Mouse (Mus musculus): ENCODE measurements around the gene Opcml. TPM values are rescaled to one million over a fixed set of nuclear protein-coding genes. Genes with fewer than 3 reads are reported as not detected.

Gene Opcml
- total and polyA plus RNA-seq, 2 experiments from 2014 or later = 0.49 to 0.57 TPM

- no peak for DNase-seq (ENCODE audit: low spot score)
- no peak for ATAC-seq (ENCODE audit: insufficient read depth, low read depth)
- Histone ChIP-seq H3K27ac (ENCODE audit: low read depth) (no peak overlapping the region), H3K27me3 (ENCODE audit: control insufficient read depth, insufficient read depth, low read length) (no peaks in the 10 kb centered on the region), H3K4me3 (ENCODE audit: low read depth, low read length) (no peak overlapping the region), H3K4me2 (ENCODE audit: low read depth, low read length) (no peak overlapping the region), H3K9me3 (replicated peaks; ENCODE audit: control insufficient read depth, low read length) (no peaks in the 10 kb centered on the region), H3K9ac (replicated peaks; ENCODE audit: low read depth, low read length) (no peak overlapping the region), H3K36me3 (replicated peaks; ENCODE audit: control insufficient read depth, insufficient read depth, low read length) (no peaks in the 10 kb centered on the region), H3K4me1 (ENCODE audit: control insufficient read depth, insufficient read depth) (no peaks in the 10 kb centered on the region)
- no peak for TF ChIP-seq CTCF (IDR thresholded peaks at IDR 0.05; ENCODE audit: low read depth)
- no peak for TF ChIP-seq EP300 (IDR thresholded peaks at IDR 0.05; ENCODE audit: low read depth)
- 66% methylated on average over 6 of the region's 6 CpGs for WGBS
Measured at GRCm38 (mm10) chr9:28561761-28562160, 771.2 kb downstream of the Opcml start.

GRCm38 (mm10) chr9:28563066-28563683 lies 772.6 kb downstream of the Opcml start:
- WGBS = 31% methylated on average over 14 of the region's 14 CpGs
- H3K4me3 ChIP-seq (ENCODE audit: low read depth, low read length) = no peak overlapping the region
- H3K9ac ChIP-seq (replicated peaks; ENCODE audit: low read depth, low read length) = no peak overlapping the region
- H3K9me3 ChIP-seq (replicated peaks; ENCODE audit: control insufficient read depth, low read length) = no peaks in the 10 kb centered on the region
- H3K36me3 ChIP-seq (replicated peaks; ENCODE audit: control insufficient read depth, insufficient read depth, low read length) = no peaks in the 10 kb centered on the region
- no peak overlapping the region for H3K4me2 ChIP-seq (ENCODE audit: low read depth, low read length)
- no peaks in the 10 kb centered on the region for H3K4me1 ChIP-seq (ENCODE audit: control insufficient read depth, insufficient read depth)
- no peak for DNase-seq (ENCODE audit: low spot score)
- H3K27me3 ChIP-seq (ENCODE audit: control insufficient read depth, insufficient read depth, low read length) = no peaks in the 10 kb centered on the region
- TF ChIP-seq CTCF (IDR thresholded peaks at IDR 0.05; ENCODE audit: low read depth) (no peak), EP300 (IDR thresholded peaks at IDR 0.05; ENCODE audit: low read depth) (no peak)
- ATAC-seq (ENCODE audit: insufficient read depth, low read depth) = no peak
- no peak overlapping the region for H3K27ac ChIP-seq (ENCODE audit: low read depth)

DNA sequence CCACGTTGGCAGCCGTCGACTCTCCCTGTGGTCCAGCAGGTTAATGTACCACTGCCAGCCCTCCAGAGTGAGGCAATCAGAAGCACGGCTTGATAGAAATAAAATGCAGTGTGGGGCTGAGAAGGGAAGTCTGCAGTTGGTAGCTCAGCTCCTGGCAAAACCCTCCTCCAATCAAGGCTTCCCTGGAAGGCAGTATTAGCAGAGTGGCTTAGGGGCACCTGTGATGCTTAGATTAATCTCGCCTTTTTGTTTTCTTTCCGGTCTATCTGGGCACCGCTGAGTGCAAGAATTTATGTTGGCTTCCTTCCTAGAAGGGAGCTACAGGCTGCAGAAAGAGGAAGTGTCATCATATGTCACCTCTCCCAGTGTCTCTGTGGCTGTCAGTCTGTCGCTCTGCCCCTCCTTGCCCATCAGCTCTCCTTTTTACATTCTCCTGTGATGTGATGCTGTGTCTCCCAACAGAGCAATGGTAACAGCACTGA lies 778.5 kb downstream of the Opcml start:
- TF ChIP-seq CTCF (IDR thresholded peaks at IDR 0.05; ENCODE audit: low read depth) = no peak
- TF ChIP-seq EP300 (IDR thresholded peaks at IDR 0.05; ENCODE audit: low read depth) = no peak
- ATAC-seq (ENCODE audit: insufficient read depth, low read depth) (no peak), DNase-seq (ENCODE audit: low spot score) (peak; percentile 11)
- WGBS = 5% methylated on average over 8 of the region's 8 CpGs
- no peaks in the 10 kb centered on the region for H3K4me1 ChIP-seq (ENCODE audit: control insufficient read depth, insufficient read depth)
- no peak overlapping the region for H3K4me2 ChIP-seq (ENCODE audit: low read depth, low read length)
- no peak overlapping the region for H3K4me3 ChIP-seq (ENCODE audit: low read depth, low read length)
- no peak overlapping the region for H3K27ac ChIP-seq (ENCODE audit: low read depth)
- H3K36me3 ChIP-seq (replicated peaks; ENCODE audit: control insufficient read depth, insufficient read depth, low read length) = no peaks in the 10 kb centered on the region
- H3K27me3 ChIP-seq (ENCODE audit: control insufficient read depth, insufficient read depth, low read length) = no peaks in the 10 kb centered on the region
- no peak overlapping the region for H3K9ac ChIP-seq (replicated peaks; ENCODE audit: low read depth, low read length)
- no peaks in the 10 kb centered on the region for H3K9me3 ChIP-seq (replicated peaks; ENCODE audit: control insufficient read depth, low read length)

GRCm38 (mm10) chr9:28569776-28570175 lies 779.2 kb downstream of the Opcml start:
- Histone ChIP-seq H3K9me3 (replicated peaks; ENCODE audit: control insufficient read depth, low read length) (no peaks in the 10 kb centered on the region), H3K27ac (ENCODE audit: low read depth) (no peak overlapping the region), H3K9ac (replicated peaks; ENCODE audit: low read depth, low read length) (no peak overlapping the region), H3K4me2 (ENCODE audit: low read depth, low read length) (no peak overlapping the region), H3K4me3 (ENCODE audit: low read depth, low read length) (no peak overlapping the region), H3K36me3 (replicated peaks; ENCODE audit: control insufficient read depth, insufficient read depth, low read length) (no peaks in the 10 kb centered on the region), H3K27me3 (ENCODE audit: control insufficient read depth, insufficient read depth, low read length) (no peaks in the 10 kb centered on the region), H3K4me1 (ENCODE audit: control insufficient read depth, insufficient read depth) (no peaks in the 10 kb centered on the region)
- TF ChIP-seq EP300 (IDR thresholded peaks at IDR 0.05; ENCODE audit: low read depth) (no peak), CTCF (IDR thresholded peaks at IDR 0.05; ENCODE audit: low read depth) (no peak)
- no peak for DNase-seq (ENCODE audit: low spot score)
- 40% methylated on average over 2 of the region's 2 CpGs for WGBS
- ATAC-seq (ENCODE audit: insufficient read depth, low read depth) = no peak

DNA sequence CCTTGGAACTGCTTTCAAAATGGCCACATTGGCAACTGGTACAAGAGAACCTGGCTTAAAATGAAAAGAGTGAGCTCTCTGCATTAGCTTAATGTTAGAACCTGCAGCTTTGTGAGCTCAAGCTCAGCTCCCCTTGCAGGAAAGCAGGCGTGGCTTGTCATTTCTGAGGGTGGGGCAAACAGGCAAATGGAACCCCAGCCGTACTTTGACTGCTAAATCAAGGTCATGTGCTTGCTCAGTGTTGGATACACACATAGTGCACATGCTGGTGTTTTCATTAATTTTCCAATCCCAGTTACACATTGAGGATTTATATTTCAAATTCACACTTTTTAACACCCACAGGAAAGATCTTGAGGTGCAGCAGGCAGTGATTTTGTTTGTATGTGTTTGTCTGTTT lies 781.1 kb downstream of the Opcml start:
- Histone ChIP-seq H3K9ac (replicated peaks; ENCODE audit: low read depth, low read length) (no peak overlapping the region), H3K4me3 (ENCODE audit: low read depth, low read length) (no peak overlapping the region), H3K27ac (ENCODE audit: low read depth) (no peak overlapping the region), H3K36me3 (replicated peaks; ENCODE audit: control insufficient read depth, insufficient read depth, low read length) (no peaks in the 10 kb centered on the region), H3K9me3 (replicated peaks; ENCODE audit: control insufficient read depth, low read length) (no peaks in the 10 kb centered on the region), H3K27me3 (ENCODE audit: control insufficient read depth, insufficient read depth, low read length) (no peaks in the 10 kb centered on the region), H3K4me1 (ENCODE audit: control insufficient read depth, insufficient read depth) (no peaks in the 10 kb centered on the region), H3K4me2 (ENCODE audit: low read depth, low read length) (no peak overlapping the region)
- TF ChIP-seq CTCF (IDR thresholded peaks at IDR 0.05; ENCODE audit: low read depth) = no peak
- TF ChIP-seq EP300 (IDR thresholded peaks at IDR 0.05; ENCODE audit: low read depth) = no peak
- DNase-seq (ENCODE audit: low spot score) (no peak), ATAC-seq (ENCODE audit: insufficient read depth, low read depth) (no peak)
- 57% methylated on average over 2 of the region's 2 CpGs for WGBS
